Mouse (Mus musculus) kidney, embryonic 15.5 days (tissue): ENCODE measurements at regions not wholly inside any gene's neighbourhood (a gene's known extent, or its start where the extent isn't known, plus 50 kb on each side); places are given as distances from the start of the nearest gene placed in this dataset.

Source experiments
- ATAC-seq: fragments of 200-750 bp; cut with Nextera tagmentation; replicated peaks from 2 replicates; pipeline ENCODE4 v1.8.0; 2017; ENCODE audit warnings: moderate TSS enrichment; ENCODE audit not compliant: low FRiP score
- H3K27ac ChIP-seq: fragments of 300-500 bp; sonication (generic); 2 replicates; pipeline ENCODE4 v1.5.1; 2015; ENCODE audit warnings: mild to moderate bottlenecking, inconsistent platforms
- H3K27me3 ChIP-seq: fragments of 300-500 bp; sonication (generic); 2 replicates; pipeline ENCODE4 v1.6.1; 2015; ENCODE audit warnings: inconsistent platforms
- H3K36me3 ChIP-seq: fragments of 300-500 bp; sonication (generic); 2 replicates; pipeline ENCODE4 v1.6.1; 2015; ENCODE audit warnings: inconsistent platforms
- H3K4me1 ChIP-seq: fragments of 300-500 bp; sonication (generic); 2 replicates; pipeline ENCODE4 v1.6.1; 2015; ENCODE audit warnings: inconsistent platforms
- H3K4me2 ChIP-seq: fragments of 300-500 bp; sonication (generic); 2 replicates; pipeline ENCODE4 v1.6.1; 2015; ENCODE audit warnings: moderate library complexity, mild to moderate bottlenecking, inconsistent platforms
- H3K4me3 ChIP-seq: fragments of 300-500 bp; sonication (generic); replicated peaks from 2 replicates; pipeline ENCODE4 v1.5.1; 2015; ENCODE audit warnings: mild to moderate bottlenecking, inconsistent platforms
- H3K9ac ChIP-seq: fragments of 300-500 bp; sonication (generic); 2 replicates; pipeline ENCODE4 v1.6.1; 2015; ENCODE audit warnings: mild to moderate bottlenecking, inconsistent platforms
- H3K9me3 ChIP-seq: fragments of 300-500 bp; sonication (generic); replicated peaks from 2 replicates; pipeline ENCODE4 v1.6.1; 2016; ENCODE audit warnings: inconsistent platforms
- WGBS: fragments of 180-500 bp; shearing (Covaris S2); methylation state at CpG from one replicate; pipeline ENCODE4 v1.1.7; 2015; ENCODE audit warnings: mixed read lengths; 5-methylcytosine and 5-hydroxymethylcytosine counted together

GRCm38 (mm10) chr14:62192814-62193213, 99.6 kb upstream of the Rnaseh2b start:
- Histone ChIP-seq H3K9ac (no peak overlapping the region), H3K4me2 (no peak overlapping the region), H3K27ac (no peak overlapping the region), H3K36me3 (no peaks in the 10 kb centered on the region), H3K4me1 (no peaks in the 10 kb centered on the region), H3K9me3 (no peaks in the 10 kb centered on the region), H3K27me3 (0 out of 2 replicates have a peak, but pooled peaks cover 2% of the 10 kb centered on the region), H3K4me3 (no peak overlapping the region)
- ATAC-seq: no peak
- 58% methylated on average over 8 of the region's 8 CpGs for WGBS

- 55% methylated on average over 4 of the region's 4 CpGs for WGBS
- Histone ChIP-seq H3K9ac (no peak overlapping the region), H3K4me2 (no peak overlapping the region), H3K27me3 (no peaks in the 10 kb centered on the region), H3K4me3 (no peak overlapping the region), H3K36me3 (no peaks in the 10 kb centered on the region), H3K9me3 (no peaks in the 10 kb centered on the region), H3K27ac (no peak overlapping the region), H3K4me1 (no peaks in the 10 kb centered on the region)
- no peak for ATAC-seq
These were observed 99.0 kb upstream of the Rnaseh2b start for GRCm38 (mm10) chr14:62193371-62193770.

GRCm38 (mm10) chr14:62196776-62197175, 95.6 kb upstream of the Rnaseh2b start:
- Histone ChIP-seq H3K36me3 (no peaks in the 10 kb centered on the region), H3K9me3 (no peaks in the 10 kb centered on the region), H3K4me3 (no peak overlapping the region), H3K4me2 (no peak overlapping the region), H3K9ac (no peak overlapping the region), H3K27ac (no peak overlapping the region), H3K27me3 (no peaks in the 10 kb centered on the region), H3K4me1 (no peaks in the 10 kb centered on the region)
- ATAC-seq: no peak
- WGBS: 63% methylated on average over 4 of the region's 4 CpGs

- Histone ChIP-seq H3K4me2 (no peak overlapping the region), H3K27me3 (no peaks in the 10 kb centered on the region), H3K9ac (no peak overlapping the region), H3K4me1 (no peaks in the 10 kb centered on the region), H3K27ac (no peak overlapping the region), H3K4me3 (no peak overlapping the region), H3K36me3 (no peaks in the 10 kb centered on the region), H3K9me3 (no peaks in the 10 kb centered on the region)
- WGBS: 54% methylated on average over 6 of the region's 6 CpGs
- no peak for ATAC-seq
These were observed 93.8 kb upstream of the Rnaseh2b start for GRCm38 (mm10) chr14:62198476-62199190.

- H3K27me3 ChIP-seq: no peaks in the 10 kb centered on the region
- no peak for ATAC-seq
These were observed 77.3 kb upstream of the Rnaseh2b start for GRCm38 (mm10) chr14:62215071-62215470.

GRCm38 (mm10) chr14:62216995-62217394, 75.4 kb upstream of the Rnaseh2b start:
- Histone ChIP-seq H3K36me3 (no peaks in the 10 kb centered on the region), H3K9ac (no peak overlapping the region), H3K27me3 (no peaks in the 10 kb centered on the region), H3K4me3 (no peak overlapping the region), H3K4me2 (no peak overlapping the region), H3K9me3 (no peaks in the 10 kb centered on the region), H3K4me1 (no peaks in the 10 kb centered on the region), H3K27ac (no peak overlapping the region)
- 84% methylated on average over 1 of the region's 1 CpGs for WGBS
- ATAC-seq: no peak

More at GRCm38 (mm10) chr14:62215071-62215470, 77.3 kb upstream of the Rnaseh2b start:
- WGBS: 63% methylated on average over 1 of the region's 1 CpGs
- Histone ChIP-seq H3K9me3 (no peaks in the 10 kb centered on the region), H3K9ac (no peak overlapping the region), H3K4me2 (no peak overlapping the region), H3K36me3 (no peaks in the 10 kb centered on the region), H3K27ac (no peak overlapping the region), H3K4me1 (no peaks in the 10 kb centered on the region), H3K4me3 (no peak overlapping the region)

- WGBS: 57% methylated on average over 2 of the region's 2 CpGs
These were observed 74.4 kb upstream of the Rnaseh2b start for GRCm38 (mm10) chr14:62217971-62218370.

GRCm38 (mm10) chr14:62218716-62219115, 73.7 kb upstream of the Rnaseh2b start:
- WGBS: 43% methylated on average over 2 of the region's 2 CpGs
- Histone ChIP-seq H3K9ac (no peak overlapping the region), H3K9me3 (no peaks in the 10 kb centered on the region), H3K4me3 (no peak overlapping the region), H3K27ac (no peak overlapping the region), H3K27me3 (no peaks in the 10 kb centered on the region), H3K4me1 (no peaks in the 10 kb centered on the region), H3K4me2 (no peak overlapping the region), H3K36me3 (no peaks in the 10 kb centered on the region)
- no peak for ATAC-seq

More at GRCm38 (mm10) chr14:62217971-62218370, 74.4 kb upstream of the Rnaseh2b start:
- H3K27ac ChIP-seq: no peak overlapping the region
- no peaks in the 10 kb centered on the region for H3K27me3 ChIP-seq
- no peaks in the 10 kb centered on the region for H3K4me1 ChIP-seq
- no peaks in the 10 kb centered on the region for H3K36me3 ChIP-seq
- ATAC-seq: no peak
- H3K4me2 ChIP-seq: no peak overlapping the region
- no peaks in the 10 kb centered on the region for H3K9me3 ChIP-seq
- H3K9ac ChIP-seq: no peak overlapping the region
- H3K4me3 ChIP-seq: no peak overlapping the region

- H3K9ac ChIP-seq: no peak overlapping the region
- ATAC-seq: no peak
- no peak overlapping the region for H3K4me3 ChIP-seq
- WGBS: 91% methylated on average over 4 of the region's 4 CpGs
- H3K27ac ChIP-seq: no peak overlapping the region
- no peaks in the 10 kb centered on the region for H3K9me3 ChIP-seq
- no peak overlapping the region for H3K4me2 ChIP-seq
- H3K27me3 ChIP-seq: no peaks in the 10 kb centered on the region
- H3K36me3 ChIP-seq: no peaks in the 10 kb centered on the region
- H3K4me1 ChIP-seq: no peaks in the 10 kb centered on the region
These were observed 71.6 kb upstream of the Rnaseh2b start for GRCm38 (mm10) chr14:62220770-62221169.
